Mouse (Mus musculus) kidney, postnatal 10 days (tissue): ENCODE measurements at regions not wholly inside any gene's neighbourhood (a gene's known extent, or its start where the extent isn't known, plus 50 kb on each side); places are given as distances from the start of the nearest gene placed in this dataset.

Experiments used
- DNase-seq: peaks from one replicate; pipeline ENCODE4 v3.0.0; 2021; ENCODE audit warnings: mixed read lengths

DNA sequence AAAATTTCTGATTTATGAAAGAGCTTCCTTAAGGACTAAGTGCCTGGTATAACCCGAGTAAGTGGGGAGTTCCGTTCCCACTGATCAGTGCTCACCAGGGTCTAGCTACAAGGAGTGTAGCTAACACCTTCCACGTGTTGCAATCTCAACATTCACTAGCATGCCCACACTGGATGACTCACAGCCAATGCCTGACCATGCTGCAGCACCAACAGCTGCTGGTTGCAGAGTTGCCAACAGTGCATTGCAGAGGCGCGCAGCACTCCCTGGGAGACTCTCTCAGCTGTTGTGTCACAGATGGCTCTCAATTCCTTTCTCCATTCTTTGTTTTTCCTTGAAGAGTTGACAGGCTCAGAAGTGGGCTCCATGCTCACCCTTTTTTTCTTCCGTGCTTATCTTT lies 787.5 kb upstream of the Tenm3 start:
- no peak for DNase-seq

DNA sequence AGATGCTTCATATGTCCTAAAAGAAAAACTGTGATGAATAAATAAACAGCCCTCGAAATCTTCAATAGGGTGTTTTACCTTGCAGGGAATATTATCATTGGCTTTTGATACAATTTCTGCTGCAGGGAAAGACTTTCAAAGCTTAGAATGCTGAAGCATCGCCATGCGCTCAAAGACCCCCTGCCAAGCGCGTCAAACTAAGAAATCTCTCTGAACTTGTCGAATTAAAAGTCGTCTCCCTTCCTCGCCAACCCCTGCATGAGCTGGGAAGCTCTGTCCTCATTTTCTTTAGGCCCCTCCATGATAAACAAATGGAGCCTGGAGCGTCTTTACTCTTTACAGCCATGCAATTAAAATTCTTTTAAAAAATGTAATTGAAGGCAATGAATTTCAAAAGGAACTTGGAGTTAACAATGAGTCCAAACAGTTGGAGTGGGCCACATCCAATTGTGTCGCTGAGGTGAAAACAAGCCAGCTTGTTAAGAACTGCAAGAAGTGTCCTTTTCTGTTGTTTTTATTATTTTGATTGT lies 784.3 kb upstream of the Tenm3 start:
- DNase-seq = no peak

DNA sequence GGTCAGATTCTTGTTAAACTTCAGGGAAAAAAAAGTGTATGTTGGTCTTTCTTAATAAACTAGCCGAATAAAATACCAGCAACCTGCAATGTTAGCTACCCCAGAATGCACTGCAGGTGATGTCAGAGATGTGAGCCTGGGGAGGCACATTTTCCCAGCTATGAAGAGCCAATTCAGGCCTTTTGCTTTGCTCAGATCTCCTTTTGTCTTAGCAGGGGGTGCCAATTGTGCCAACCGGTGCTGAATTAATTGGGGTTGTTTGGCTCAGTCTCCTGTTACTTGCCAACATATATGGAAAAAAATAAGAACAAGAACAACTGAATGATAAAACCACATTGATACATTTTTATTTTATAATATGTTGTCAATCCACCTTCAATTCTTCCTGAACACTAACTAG lies 751.8 kb upstream of the Tenm3 start:
- DNase-seq = no peak

DNA sequence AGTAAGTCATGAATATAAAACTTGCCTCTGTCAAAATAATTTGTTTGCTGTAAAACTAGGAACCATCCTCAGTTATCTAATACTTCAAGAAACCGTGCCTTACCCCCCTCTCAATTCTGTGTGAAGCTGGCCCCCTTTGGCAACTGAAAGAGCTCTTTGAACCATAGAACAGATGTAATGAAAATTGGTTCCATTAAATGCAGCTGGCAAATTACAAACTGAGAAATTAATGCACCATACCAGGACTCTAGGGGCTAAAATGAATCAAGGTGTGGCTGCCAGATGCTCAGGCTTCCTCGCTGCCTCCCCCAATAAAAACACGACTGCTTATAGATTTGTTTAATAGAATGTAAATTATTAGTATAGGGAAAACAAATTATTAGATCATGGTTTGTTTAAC lies 723.7 kb upstream of the Tenm3 start:
- no peak for DNase-seq

DNA sequence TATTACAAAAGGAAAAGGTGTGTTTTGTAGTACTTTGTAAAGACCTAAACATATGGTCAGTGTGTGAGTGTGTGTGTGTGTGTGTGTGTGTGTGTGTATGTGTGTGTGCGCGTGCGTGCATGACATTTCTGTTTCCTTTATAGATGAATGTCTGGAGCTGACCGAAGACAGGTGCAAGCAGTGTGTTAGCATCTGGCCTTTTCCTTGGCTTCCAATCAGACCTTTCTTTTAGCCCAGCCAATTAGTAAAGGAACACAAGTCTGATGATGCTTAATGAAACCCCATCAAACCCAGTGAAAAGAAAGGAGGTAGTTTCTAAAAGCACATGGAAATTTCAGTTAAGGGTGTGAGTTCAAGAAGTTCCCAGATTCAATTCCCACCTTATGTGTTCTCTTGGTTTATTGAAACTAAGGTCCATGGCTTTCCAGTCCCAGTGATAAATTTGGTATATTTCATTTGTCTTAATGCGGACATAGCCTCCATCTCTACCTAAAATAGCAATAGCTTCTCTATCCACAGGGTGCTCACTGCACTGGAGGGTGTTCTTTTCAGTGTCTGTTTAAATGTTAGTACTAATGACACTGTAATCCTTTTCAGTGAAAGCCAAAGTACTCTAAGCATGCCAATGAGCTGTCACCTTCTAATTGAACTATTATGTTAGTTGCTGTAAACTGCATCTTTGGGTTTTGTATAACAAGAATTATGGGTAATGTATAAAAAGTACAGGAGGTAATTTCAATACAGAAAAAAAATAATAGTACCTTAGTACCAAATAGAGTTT lies 719.9 kb upstream of the Tenm3 start:
- DNase-seq = no peak

DNA sequence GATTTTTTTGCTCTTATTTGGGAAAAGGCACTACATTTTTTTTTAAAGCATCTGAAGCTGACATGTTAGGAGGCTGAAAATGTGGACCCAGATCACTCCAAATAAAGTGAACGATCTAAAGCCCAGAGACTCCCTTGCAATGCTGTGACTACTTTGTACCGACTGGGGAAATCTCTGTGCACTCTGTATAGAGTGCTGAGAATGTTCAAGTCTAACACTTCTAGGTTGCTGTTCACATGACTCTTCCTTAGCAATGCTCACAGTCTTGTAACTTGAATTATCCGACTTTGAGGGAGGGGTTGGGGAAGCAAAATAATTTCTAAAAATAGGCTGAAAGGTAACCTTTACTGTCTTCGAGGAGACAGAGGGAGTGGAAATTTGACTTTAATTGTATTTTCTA lies 719.2 kb upstream of the Tenm3 start:
- DNase-seq = no peak

DNA sequence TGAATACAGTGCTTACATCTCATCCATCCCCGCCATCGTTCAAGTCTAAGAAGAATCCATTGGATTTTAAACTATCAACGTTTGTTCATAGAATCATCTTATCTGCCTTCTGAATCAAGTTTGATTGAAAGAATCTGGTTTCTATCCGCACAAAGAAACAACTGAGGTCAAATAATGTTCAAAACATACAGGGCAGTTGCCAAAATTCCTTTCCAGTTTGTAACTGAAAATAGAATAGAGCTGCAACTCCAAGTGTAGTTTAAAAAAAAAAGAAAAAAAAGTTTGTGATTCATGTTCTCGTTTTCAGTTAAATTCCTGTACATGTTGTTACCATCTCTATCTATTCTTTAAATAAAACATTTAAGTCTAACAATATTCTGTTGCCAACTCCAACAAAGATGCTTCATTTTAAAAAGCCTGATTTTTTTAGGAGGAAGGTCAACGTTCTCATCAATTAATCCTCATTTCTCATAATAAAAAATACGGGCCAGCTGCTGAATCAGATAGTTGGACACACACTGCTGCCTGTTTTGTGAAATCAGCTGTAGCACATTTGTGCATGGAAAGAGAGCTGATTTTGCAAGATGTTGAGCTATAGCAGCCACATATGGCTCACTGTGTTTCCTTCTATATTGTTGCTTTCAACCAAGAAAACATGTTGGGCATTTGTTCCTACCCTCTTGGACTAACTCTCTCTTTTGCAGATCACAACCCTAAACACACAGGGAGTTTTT lies 712.1 kb upstream of the Tenm3 start:
- DNase-seq = peak; percentile 10

DNA sequence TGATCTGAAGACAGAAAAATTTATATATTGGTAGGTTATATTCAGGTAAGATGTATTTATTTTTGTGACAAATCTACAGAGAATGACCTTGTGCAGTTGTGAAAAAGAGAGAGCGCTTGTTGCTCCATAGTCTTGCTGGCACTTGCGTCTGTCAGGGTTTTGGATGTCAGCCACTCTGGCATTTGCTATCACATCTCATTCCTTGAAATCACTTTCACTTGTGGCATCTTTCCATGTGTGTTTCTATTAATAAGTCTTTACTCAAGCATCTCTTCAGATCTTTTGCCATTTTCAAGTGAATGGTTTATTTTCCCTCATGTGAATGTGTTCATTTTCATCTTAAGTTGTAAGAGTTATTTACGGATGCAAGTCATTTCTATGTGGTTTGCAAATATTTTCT lies 709.4 kb upstream of the Tenm3 start:
- DNase-seq = no peak

DNA sequence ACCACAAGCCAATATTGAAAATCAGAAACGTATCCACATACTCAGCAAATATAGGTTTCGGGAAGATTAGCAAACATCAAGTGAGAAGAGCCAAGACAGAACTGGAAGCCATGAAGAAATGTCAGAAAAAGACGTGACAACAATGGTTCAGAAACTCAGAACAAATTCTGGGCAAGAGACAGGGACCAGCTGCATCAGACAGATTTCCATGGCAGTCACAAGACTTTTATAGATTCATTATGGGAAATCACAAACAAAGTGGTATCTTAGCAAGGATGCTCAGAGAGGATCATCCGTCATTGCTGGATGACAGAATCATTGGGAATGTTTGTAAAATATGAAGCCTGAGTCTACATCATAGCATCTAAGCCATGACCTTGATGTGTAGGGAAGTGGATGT lies 699.6 kb upstream of the Tenm3 start:
- no peak for DNase-seq

DNA sequence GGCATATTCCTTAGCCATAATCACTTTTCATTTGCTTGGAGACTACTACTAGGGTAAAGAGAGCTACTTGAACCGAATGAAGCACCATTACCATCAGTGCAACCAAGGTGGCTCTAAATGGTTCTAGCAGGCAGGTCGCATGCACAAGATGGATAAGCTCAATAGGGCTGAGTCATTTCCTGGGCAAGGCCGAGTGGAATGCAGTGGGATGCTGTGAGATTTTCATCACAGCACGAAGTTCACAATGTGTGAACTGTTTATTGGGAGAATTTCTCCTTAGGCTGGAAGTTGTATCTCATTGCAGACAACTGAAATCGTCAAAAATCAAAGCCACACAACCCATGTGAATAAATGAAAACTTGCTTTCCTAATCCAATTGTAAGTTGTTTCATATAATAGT lies 697.6 kb upstream of the Tenm3 start:
- DNase-seq = no peak

DNA sequence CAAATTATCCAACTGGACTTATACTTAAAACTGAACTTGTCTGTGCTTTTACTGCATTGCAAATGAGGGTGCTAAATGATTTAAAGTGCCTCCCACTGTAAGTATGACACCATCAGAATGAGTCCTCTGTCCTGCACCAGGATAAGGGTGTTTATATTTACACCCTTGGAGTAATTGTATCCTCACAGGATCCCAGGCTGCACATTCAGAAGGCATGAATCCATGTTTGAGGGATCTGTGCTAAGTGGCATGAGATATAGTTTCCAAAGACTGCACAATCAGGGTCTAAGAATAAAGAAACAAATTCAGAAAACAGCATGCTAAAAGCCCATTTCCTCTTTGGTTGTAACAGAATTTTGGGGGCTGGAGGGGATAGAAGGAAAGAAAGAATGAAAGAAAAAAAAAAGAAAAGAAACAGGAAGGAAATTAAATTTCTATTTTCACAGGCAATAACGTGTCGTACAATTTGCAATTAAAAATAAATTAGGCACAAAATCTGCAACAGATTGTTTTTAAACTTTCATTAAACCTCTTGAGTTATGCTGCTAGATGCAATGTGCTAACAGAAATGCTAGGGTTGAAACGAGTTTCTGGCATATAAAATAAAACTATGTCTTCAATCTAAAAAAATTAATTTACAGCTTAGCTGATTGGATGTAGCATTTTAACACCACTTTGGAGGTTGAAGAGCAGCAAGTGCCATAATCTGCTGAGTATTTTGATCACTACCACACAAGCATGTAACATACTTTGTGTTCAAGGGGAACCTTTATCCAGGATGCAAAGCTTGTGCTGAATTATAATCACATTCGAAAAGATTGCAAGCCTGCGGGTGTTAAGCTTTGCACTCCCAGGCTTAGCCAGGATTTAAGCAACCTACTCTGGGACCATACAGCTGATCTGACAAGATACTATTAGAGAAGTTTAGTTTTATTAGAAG lies 689.9 kb upstream of the Tenm3 start:
- no peak for DNase-seq

DNA sequence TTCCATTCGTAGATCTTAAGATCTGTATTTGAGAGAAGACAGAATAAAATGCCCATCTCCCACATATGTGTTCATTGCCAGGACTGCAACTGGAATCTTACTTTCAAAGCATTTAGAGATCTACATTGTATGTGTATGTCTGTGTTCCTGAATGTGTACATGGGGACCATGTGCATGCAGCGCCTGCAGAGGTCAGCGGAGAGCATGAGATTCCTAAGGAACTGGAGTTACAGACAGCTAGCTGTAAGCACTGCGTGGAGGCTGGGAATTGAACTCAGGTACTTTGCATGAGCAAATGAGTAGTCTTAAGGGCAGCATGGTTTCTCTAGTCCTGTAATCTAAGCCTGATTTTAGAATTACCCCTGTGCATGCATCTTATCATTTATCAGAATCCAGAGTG lies 685.5 kb upstream of the Tenm3 start:
- peak; percentile 30 for DNase-seq

DNA sequence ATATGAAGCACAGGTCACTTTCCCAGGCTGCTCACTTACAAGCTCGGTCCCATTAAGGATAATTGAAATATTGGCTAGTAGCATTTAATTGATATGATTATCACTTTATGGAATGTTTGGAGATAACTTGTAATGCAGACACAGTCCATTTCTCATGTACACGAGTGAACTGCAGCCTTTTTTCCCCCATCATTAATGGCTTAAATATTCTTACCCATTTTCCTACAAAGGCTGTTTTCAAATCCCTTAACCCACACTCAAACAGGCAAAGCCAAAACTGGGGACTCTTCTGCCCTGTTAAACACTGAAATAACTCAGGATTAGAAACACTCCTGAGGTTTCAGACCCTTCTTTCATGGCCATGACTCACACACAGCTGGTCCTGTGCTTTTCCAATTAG lies 649.2 kb upstream of the Tenm3 start:
- DNase-seq = no peak

DNA sequence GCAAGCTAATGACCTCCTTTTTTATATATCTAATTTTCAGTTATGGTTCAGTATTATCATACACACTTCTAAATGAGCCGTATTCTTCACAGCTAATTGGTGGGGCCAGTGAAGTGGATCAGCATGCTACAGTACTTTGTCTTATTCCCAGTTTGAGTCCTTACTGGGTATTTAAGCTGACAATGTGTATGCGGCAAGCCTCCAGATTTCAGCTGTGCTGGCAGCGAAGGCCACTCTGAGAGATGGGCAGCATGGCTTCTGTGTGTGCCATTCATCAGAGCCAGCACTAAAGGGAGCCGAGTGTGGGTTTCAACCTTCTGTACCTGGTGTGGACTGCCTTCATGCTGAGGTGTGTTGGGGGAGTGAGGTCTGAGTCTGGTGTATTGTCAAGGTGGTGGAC lies 641.5 kb upstream of the Tenm3 start:
- DNase-seq = no peak

DNA sequence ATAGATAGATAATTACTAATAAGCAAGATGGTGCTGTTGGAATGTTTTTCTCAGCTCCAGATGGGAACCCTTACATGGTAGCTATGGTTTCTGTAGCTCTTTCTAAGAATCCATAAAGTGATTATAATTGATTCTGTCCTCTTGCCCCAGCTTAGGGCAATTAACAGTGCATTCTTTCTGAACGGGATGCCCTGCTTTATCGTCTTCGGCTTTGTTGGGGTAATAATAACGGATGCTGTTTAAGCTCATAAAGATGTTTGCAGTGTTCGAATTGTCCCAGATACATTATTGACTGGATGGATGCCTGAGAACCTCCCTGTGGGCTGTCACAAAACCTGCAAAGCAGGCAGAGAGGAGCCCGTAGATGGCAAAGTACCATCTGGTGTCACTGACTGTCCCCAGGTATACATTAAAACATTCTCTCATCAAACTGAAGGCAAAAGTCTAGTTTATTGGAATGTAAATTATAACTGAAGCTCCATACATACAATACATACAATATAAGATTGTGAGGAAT lies 637.8 kb upstream of the Tenm3 start:
- no peak for DNase-seq

DNA sequence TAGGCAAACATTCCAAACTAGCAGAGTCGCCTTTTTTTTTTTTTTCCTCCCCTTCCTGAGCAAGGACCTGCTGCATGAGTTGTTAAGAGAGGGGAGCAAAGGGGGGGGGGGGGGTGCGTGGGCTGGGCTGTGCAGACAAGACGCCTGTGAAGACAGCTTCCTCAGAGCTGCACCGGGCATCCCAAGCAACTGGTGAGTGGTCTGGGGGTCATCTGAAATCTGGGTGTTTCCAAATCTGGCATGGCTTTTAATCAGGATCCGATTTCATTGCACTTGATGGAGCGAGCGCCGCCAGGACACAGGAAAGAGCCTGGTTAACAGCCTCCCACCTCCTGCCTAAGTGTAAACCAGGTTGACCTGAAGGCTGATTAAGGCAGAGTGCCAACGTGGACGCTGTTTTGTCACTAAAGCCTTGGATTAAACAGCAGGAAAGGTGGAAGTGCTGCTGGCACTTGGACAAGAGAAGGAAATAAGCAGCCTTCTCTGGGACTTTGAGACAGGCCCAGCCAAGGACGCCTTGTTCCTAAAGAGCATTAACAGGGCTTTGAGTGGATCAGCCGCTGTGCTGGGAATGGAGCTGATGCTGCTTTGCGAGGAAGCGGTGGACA lies 622.3 kb upstream of the Tenm3 start:
- DNase-seq = peak; percentile 11

DNA sequence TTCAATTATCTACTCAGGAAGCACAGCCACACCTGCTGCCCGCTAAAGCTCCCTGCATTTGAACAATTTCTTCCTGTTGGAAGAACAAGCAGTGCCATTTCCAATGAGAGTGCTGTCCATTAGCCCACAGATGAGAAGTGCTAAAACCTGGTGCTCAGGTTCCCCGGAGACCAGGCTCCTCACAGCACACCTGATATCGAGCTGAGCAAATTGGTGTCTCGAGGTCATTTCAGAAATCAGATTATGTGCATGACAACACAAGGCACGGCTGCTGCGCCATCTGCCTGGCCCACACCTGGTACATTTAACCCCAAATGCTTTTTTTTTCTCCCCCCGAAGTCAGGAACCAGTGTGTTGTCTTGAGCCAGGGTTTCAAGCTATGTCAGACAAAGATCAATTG lies 621.3 kb upstream of the Tenm3 start:
- DNase-seq = no peak

DNA sequence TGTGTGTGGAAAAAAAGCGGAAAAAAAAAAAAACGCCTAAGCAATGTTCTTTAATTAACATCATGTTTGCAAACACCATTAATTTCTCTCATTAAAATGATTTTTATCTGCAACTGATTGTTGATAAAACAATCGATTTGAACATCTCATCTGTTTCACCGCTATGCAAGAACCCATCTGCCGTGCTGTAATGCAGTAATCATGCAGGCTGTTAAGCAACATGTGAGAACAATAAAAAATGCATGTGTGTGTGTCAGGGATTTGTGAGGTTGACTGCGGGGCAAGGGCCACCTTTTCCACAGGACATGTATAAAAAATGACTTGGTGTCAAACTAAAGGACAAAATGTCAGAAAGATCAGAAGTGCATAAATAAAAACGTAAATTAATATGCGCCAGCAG lies 618.9 kb upstream of the Tenm3 start:
- no peak for DNase-seq

DNA sequence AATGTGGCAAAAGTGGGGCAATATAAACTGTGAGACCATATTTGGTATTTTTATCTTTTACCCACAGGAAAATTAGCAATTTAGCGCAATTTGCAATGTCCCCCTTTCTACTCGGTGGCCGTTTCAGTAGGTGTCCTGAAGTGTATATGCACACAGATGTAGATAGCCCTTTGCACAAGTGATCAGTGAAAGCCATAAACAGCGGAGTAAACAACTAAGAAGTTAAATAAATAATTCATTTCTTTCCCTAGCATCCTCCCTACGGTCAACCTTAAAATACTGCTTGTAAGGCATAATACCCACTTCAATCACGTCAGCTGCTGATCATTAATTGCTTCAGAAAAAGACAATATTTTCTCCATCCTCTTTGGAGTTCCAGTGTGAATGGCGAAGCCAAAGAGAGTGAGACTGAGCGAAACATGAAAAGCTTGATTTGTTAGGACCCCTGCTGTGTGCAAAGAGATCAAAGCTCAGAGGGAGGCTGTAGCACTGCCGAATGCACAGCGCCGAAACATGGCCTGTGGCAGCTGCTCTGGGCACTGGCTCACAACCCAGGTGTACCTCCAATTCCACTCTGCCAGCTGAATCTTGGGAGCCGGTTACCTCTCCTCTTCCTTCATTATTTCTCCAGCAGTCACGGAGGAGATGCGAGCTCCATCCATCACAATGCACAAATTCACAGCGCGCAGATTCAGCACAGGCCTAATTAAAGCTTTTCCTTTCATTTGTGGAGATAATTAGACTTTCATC lies 618.1 kb upstream of the Tenm3 start:
- no peak for DNase-seq

DNA sequence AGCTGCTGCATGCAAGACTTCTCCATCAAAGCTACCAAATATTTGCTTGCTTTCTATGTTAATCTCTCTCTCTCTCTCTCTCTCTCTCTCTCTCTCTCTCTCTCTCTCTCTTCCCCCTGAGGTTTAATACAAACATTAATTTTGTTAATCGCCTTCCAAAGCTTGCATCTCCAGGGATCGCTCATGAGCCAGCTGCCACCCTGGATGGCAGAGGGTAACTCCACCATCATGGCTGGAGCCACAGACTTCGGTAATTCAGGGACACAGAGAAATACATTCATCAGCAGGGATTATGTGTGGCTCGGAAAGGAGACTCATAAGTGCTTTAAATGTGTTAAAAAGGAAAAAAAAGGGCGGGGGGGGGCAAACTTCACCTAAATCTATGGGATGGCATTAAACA lies 601.7 kb upstream of the Tenm3 start:
- no peak for DNase-seq

DNA sequence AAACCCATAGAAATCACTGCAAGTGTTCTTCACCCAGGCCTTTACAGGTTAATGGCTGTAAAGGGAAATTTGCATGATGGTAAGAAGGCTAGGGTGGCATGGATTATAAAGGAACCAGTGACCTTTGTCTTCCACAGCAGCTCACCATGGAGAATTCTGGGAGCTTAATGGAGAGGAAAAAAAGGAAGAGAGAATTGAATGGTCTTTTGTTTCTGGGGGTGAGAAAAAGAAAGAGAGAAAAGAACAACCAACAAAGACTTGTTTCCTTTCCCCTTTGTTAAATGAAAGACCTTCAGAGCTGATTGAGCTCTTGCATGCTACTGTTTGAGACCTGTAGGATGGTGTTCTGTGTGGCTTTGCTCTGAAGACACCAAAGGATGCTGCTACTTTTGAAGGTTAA lies 597.5 kb upstream of the Tenm3 start:
- DNase-seq = no peak

DNA sequence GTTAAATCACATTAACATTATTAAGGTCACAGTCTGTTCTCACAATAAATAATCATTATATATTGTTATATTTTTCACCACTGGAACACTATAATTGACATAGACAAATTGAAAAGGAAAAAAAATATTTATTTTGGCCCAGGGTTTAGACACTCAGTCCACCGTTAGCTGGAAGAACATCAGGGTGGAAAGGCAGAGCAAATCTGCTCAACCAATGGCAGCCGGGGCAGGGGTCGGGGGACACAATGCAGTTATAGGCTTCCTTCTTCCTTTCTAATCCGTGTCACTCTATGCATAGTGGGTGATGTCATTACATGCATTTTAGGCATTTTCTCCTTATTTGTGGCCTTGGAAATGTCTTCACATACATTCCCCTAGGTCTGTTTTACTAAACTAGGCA lies 552.8 kb upstream of the Tenm3 start:
- no peak for DNase-seq
